ENCODE assay signal across 8 mouse cellular contexts in genomic region chr5:21701351-21702008, GRCm38 (mm10). TPM values are rescaled to one million over a fixed set of nuclear protein-coding genes. Genes with fewer than 3 reads are reported as not detected.
DNase-seq lines count a peak whose midpoint lies in the region; ATAC-seq lines count a peak whose summit lies in the region.

Napepld (minus strand) TSS chr5:21701396.

- no peaks in the 10 kb centered on the region for H3K9me3 ChIP-seq in hindbrain, embryonic 12.5 days (replicated peaks)

- H3K9ac ChIP-seq in hindbrain, embryonic 12.5 days, result peak within 1 kb of the TSS; percentile 71

- H3K27me3 ChIP-seq in hindbrain, embryonic 12.5 days, result no peaks in the 10 kb centered on the region

- under 1% methylated on average over 56 of the region's 59 CpGs for WGBS in hindbrain, embryonic 12.5 days

- H3K4me1 ChIP-seq in hindbrain, embryonic 12.5 days, result no peaks in the 10 kb centered on the region; the same call in 1 of the 2 replicates

- peak within 1 kb of the TSS; percentile 67 for H3K4me2 ChIP-seq in hindbrain, embryonic 12.5 days (replicated peaks)

- H3K4me3 ChIP-seq in hindbrain, embryonic 12.5 days, result peak within 1 kb of the TSS; percentile 64

- peak; percentile 99 for DNase-seq in NIH3T3 (ENCODE audit: low read depth)
- DNase-seq in cerebellum, postnatal 10 days, result peak; percentile 99 to 100
- peak; percentile 95 to 98 for DNase-seq in frontal cortex, postnatal 10 days (ENCODE audit: low spot score in 2 of 2)
- peak; percentile 97 to 99 for DNase-seq in layer of hippocampus, postnatal 14 days (ENCODE audit: low spot score in 2 of 2)
- DNase-seq in lung, postnatal 14 days, result peak; percentile 100
- peak; percentile 94 for DNase-seq in retina, adult 2 months (ENCODE audit: low read depth, low spot score)
- peak; percentile 99 to 100 for DNase-seq in thymus, postnatal 36 days

- peak within 1 kb of the TSS; percentile 96 for H3K27ac ChIP-seq in hindbrain, embryonic 12.5 days

- peak; percentile 99 for ATAC-seq in hindbrain, embryonic 12.5 days (ENCODE audit: low FRiP score)

- H3K36me3 ChIP-seq in hindbrain, embryonic 12.5 days, result no peaks in the 10 kb centered on the region

RNA-seq across cellular contexts. Expression of gene Napepld, which starts in this region (rescaled TPM):
- 4.9 and 5.2 TPM in 2 replicates for polyA plus RNA-seq in hindbrain, embryonic 12.5 days (2016; fragmentation: Nextera tagmentation; extraction: Ambion mirVana)
- total RNA-seq in layer of hippocampus, postnatal 14 days (2021), result 10 to 100 TPM; 11.6 to 13.0 TPM

Comparison
In these comparisons a context has a peak if more than half of its experiments do, and no peak if none do; other contexts are left out.
1. Peak in every context shown above with its lines: DNase-seq, ATAC-seq, H3K4me3 ChIP-seq and H3K27ac ChIP-seq.